Mouse (Mus musculus) spleen, postnatal 14 days (tissue): ENCODE data around the gene Cdk5.

Experiments used
- DNase-seq, 2 experiments: peaks; one replicate each; pipeline ENCODE4 v3.0.0; 2021 to 2022; ENCODE audit warnings: low spot score in 2 of 2

Gene Cdk5

GRCm38 (mm10) chr5:24374666-24375328 is 48.5 kb downstream of the Cdk5 start:
- DNase-seq = no peak

GRCm38 (mm10) chr5:24374216-24374615 is 49.1 kb downstream of the Cdk5 start:
- DNase-seq = no peak

- DNase-seq = no peak
Measured at GRCm38 (mm10) chr5:24373807-24374206, 49.5 kb downstream of the Cdk5 start.

DNA sequence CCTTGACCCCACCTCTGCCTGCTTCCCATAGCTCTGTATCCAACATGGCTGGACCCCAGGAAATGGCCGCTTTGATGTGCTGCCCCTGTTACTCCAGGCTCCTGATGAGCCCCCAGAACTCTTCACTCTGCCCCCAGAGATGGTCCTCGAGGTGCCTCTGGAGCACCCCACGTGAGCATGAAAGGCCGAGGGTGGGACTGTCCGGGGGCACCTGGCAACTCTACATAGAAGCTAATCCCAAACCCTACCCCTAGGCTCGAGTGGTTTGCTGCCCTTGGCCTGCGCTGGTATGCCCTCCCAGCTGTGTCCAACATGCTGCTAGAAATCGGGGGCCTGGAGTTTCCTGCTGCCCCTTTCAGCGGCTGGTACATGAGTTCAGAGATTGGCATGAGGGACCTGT is 53.6 kb downstream of the Cdk5 start:
- DNase-seq = no peak
